Mouse (Mus musculus) kidney, postnatal 0 days (tissue): Measurements from ENCODE around the gene Utrn. TPM values are rescaled to one million over a fixed set of nuclear protein-coding genes. Genes with fewer than 3 reads are reported as not detected.
"Not testable (repeated sequence)": the region's sequence is repeated elsewhere in the genome, so short reads cannot be mapped to it uniquely, and the experiment has no call there.

ENCODE experiments used
- ATAC-seq: fragments of 200-750 bp; cut with Nextera tagmentation; replicated peaks from 2 replicates; pipeline ENCODE4 v1.8.0; 2017; ENCODE audit warnings: low read depth, moderate number of reproducible peaks, moderate TSS enrichment, moderate library complexity; ENCODE audit not compliant: low FRiP score
- DNase-seq: peaks from one replicate; pipeline ENCODE4 v3.0.0-alpha.2; 2016; ENCODE audit warnings: low spot score
- H3K27ac ChIP-seq: fragments of 300-500 bp; sonication (generic); 2 replicates; pipeline ENCODE4 v1.5.1; 2014; ENCODE audit warnings: mild to moderate bottlenecking
- H3K27me3 ChIP-seq: fragments of 300-500 bp; sonication (generic); 2 replicates; pipeline ENCODE4 v1.6.1; 2014; ENCODE audit warnings: low read length, mixed read lengths; ENCODE audit not compliant: insufficient read depth
- H3K36me3 ChIP-seq: fragments of 300-500 bp; sonication (generic); 2 replicates; pipeline ENCODE4 v1.6.1; 2014; ENCODE audit warnings: low read length, mixed read lengths; ENCODE audit not compliant: insufficient read depth
- H3K4me1 ChIP-seq: fragments of 300-500 bp; sonication (generic); replicated peaks from 2 replicates; pipeline ENCODE4 v1.6.1; 2014; ENCODE audit warnings: antibody characterized with exemption, low read length, mixed read lengths; ENCODE audit not compliant: insufficient read depth
- H3K4me2 ChIP-seq: fragments of 300-500 bp; sonication (generic); 2 replicates; pipeline ENCODE4 v1.6.1; 2014; ENCODE audit warnings: mild to moderate bottlenecking, low read length, moderate library complexity, mixed read lengths
- H3K4me3 ChIP-seq: fragments of 300-500 bp; sonication (generic); replicated peaks from 2 replicates; pipeline ENCODE4 v1.5.1; 2014; ENCODE audit warnings: low read depth, low read length
- H3K9ac ChIP-seq: fragments of 300-500 bp; sonication (generic); 2 replicates; pipeline ENCODE4 v1.6.1; 2014; ENCODE audit warnings: low read depth, low read length
- H3K9me3 ChIP-seq: fragments of 300-500 bp; sonication (generic); replicated peaks from 2 replicates; pipeline ENCODE4 v1.6.1; 2016; ENCODE audit warnings: low read length, inconsistent platforms, mixed read lengths
- CTCF ChIP-seq: IDR thresholded peaks from 2 replicates; pipeline ENCODE4 v1.5.1; 2016; ENCODE audit warnings: antibody characterized with exemption, low read depth, mild to moderate bottlenecking, moderate library complexity
- WGBS: fragments of 180-500 bp; shearing (Covaris S2); extraction: QIAGEN DNeasy Blood & Tissue Kit; methylation state at CpG from one replicate; pipeline ENCODE4 v1.1.7; 2014; 5-methylcytosine and 5-hydroxymethylcytosine counted together
- polyA plus RNA-seq: library from polyadenylated mRNA; unstranded; fragments of >200 nt; fragmentation: Nextera tagmentation; extraction: Ambion mirVana; gene quantifications from 2 replicates; pipeline ENCODE4 v1.2.1, GENCODE M21; 2015

The Utrn gene
- polyA plus RNA-seq, 1 experiment from 2014 or later: 59.0 TPM

GRCm38 (mm10) chr10:12608634-12609033, 260.5 kb downstream of the Utrn start:
- Histone ChIP-seq H3K27me3 (no peaks in the 10 kb centered on the region), H3K9me3 (no peaks in the 10 kb centered on the region), H3K36me3 (no peaks in the 10 kb centered on the region), H3K27ac (no peak overlapping the region), H3K4me3 (no peak overlapping the region), H3K9ac (no peak overlapping the region), H3K4me1 (no peaks in the 10 kb centered on the region), H3K4me2 (no peak overlapping the region)
- ATAC-seq (no peak), DNase-seq (no peak)
- TF ChIP-seq CTCF: no peak

DNA sequence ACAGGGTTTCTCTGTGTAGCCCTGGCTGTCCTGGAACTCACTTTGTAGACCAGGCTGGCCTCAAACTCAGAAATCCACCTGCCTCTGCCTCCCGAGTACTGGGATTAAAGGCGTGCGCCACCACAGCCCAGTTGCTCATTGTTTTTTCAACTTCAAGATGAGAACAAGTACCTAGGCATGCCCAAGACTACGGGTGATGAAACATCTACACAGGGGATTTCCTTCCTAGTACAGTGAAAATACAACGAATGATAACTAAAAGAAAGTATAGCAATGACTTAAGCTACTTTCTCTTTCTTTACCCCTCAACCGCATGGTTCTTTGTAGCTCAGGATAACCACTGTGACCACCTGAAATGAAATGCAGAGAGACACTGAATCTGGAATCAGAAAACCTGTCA, 262.0 kb downstream of the Utrn start:
- not testable (repeated sequence) for ATAC-seq, H3K9me3 ChIP-seq, H3K36me3 ChIP-seq, H3K27me3 ChIP-seq, DNase-seq, H3K4me3 ChIP-seq, H3K4me1 ChIP-seq, H3K27ac ChIP-seq, H3K9ac ChIP-seq, H3K4me2 ChIP-seq
- WGBS: 94% methylated on average over 6 of the region's 6 CpGs

GRCm38 (mm10) chr10:12595379-12595778, 273.8 kb downstream of the Utrn start:
- no peak for DNase-seq
- ATAC-seq: no peak
- Histone ChIP-seq H3K9me3 (no peaks in the 10 kb centered on the region), H3K27ac (no peak overlapping the region), H3K36me3 (no peaks in the 10 kb centered on the region), H3K4me3 (no peak overlapping the region), H3K27me3 (no peaks in the 10 kb centered on the region), H3K4me1 (no peaks in the 10 kb centered on the region), H3K4me2 (no peak overlapping the region), H3K9ac (no peak overlapping the region)
- TF ChIP-seq CTCF: no peak
- WGBS: 82% methylated on average over 2 of the region's 2 CpGs

DNA sequence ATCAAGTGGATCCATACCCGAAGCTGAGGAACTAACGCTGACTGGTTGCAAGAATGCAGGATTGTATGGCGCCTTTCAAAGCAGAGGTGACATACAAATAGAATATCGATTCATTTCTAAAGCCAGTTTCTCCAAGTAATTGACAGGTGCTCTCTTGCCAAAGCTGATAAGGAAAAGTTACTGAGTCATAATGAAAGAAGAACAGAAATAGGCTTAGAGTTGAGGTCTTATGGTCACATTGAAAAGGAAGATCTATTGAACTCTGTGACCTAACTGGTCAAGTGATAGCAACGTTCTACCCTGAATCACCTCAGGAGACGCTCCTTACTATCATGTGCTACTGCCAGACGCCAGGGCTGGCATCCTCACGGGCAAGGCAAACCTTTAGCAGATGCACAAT, 274.2 kb downstream of the Utrn start:
- no peaks in the 10 kb centered on the region for H3K27me3 ChIP-seq
- H3K4me3 ChIP-seq: no peak overlapping the region
- no peak overlapping the region for H3K27ac ChIP-seq
- H3K9ac ChIP-seq: no peak overlapping the region
- TF ChIP-seq CTCF: no peak
- H3K4me1 ChIP-seq: no peaks in the 10 kb centered on the region
- WGBS: 95% methylated on average over 8 of the region's 8 CpGs
- DNase-seq (no peak), ATAC-seq (no peak)
- no peaks in the 10 kb centered on the region for H3K9me3 ChIP-seq
- no peak overlapping the region for H3K4me2 ChIP-seq
- H3K36me3 ChIP-seq: no peaks in the 10 kb centered on the region

- no peak for TF ChIP-seq CTCF
- no peaks in the 10 kb centered on the region for H3K36me3 ChIP-seq
- H3K4me1 ChIP-seq: no peaks in the 10 kb centered on the region
- H3K27me3 ChIP-seq: no peaks in the 10 kb centered on the region
- no peak overlapping the region for H3K4me3 ChIP-seq
- ATAC-seq (no peak), DNase-seq (no peak)
- H3K27ac ChIP-seq: no peak overlapping the region
- H3K9ac ChIP-seq: no peak overlapping the region
- no peak overlapping the region for H3K4me2 ChIP-seq
- H3K9me3 ChIP-seq: no peaks in the 10 kb centered on the region
These were observed 276.1 kb downstream of the Utrn start for GRCm38 (mm10) chr10:12593071-12593470.

GRCm38 (mm10) chr10:12591946-12592345, 277.2 kb downstream of the Utrn start:
- H3K36me3 ChIP-seq: no peaks in the 10 kb centered on the region
- H3K4me2 ChIP-seq: peak overlapping the region; percentile 17; the same call in 1 of the 2 replicates
- no peak overlapping the region for H3K9ac ChIP-seq
- H3K9me3 ChIP-seq: no peaks in the 10 kb centered on the region
- no peaks in the 10 kb centered on the region for H3K27me3 ChIP-seq
- DNase-seq: peak; percentile 90
- no peaks in the 10 kb centered on the region for H3K4me1 ChIP-seq
- no peak overlapping the region for H3K4me3 ChIP-seq
- H3K27ac ChIP-seq: no peak overlapping the region
- peak; percentile 94 for ATAC-seq
- no peak for TF ChIP-seq CTCF
- WGBS: 16% methylated on average over 5 of the region's 5 CpGs

- Histone ChIP-seq H3K4me1 (no peaks in the 10 kb centered on the region), H3K36me3 (no peaks in the 10 kb centered on the region), H3K4me3 (no peak overlapping the region), H3K27ac (no peak overlapping the region), H3K9ac (no peak overlapping the region), H3K9me3 (no peaks in the 10 kb centered on the region), H3K27me3 (no peaks in the 10 kb centered on the region), H3K4me2 (no peak overlapping the region)
- 63% methylated on average over 7 of the region's 7 CpGs for WGBS
- no peak for TF ChIP-seq CTCF
- DNase-seq (no peak), ATAC-seq (no peak)
These were observed 281.1 kb downstream of the Utrn start for GRCm38 (mm10) chr10:12588051-12588450.
